Mouse (Mus musculus) lung, postnatal 0 days (tissue): ENCODE measurements around the gene Fkbp8. TPM values are rescaled to one million over a fixed set of nuclear protein-coding genes. Genes with fewer than 3 reads are reported as not detected.

Experiments used
- ATAC-seq: fragments of 200-750 bp; cut with Nextera tagmentation; 2 replicates; pipeline ENCODE4 v1.8.0; 2017; ENCODE audit warnings: moderate library complexity
- DNase-seq: peaks from one replicate; pipeline ENCODE4 v3.0.0-alpha.2; 2016; ENCODE audit warnings: low spot score
- H3K27ac ChIP-seq: fragments of 300-500 bp; sonication (generic); 2 replicates; pipeline ENCODE4 v1.5.1; 2014; ENCODE audit warnings: antibody characterized with exemption, mild to moderate bottlenecking, low read length, mixed read lengths
- H3K27me3 ChIP-seq: fragments of 300-500 bp; sonication (generic); replicated peaks from 2 replicates; pipeline ENCODE4 v1.6.1; 2014; ENCODE audit warnings: low read length, mixed read lengths; ENCODE audit not compliant: insufficient read depth
- H3K36me3 ChIP-seq: fragments of 300-500 bp; sonication (generic); 2 replicates; pipeline ENCODE4 v1.6.1; 2014; ENCODE audit warnings: low read length, mixed read lengths; ENCODE audit not compliant: insufficient read depth
- H3K4me1 ChIP-seq: fragments of 300-500 bp; sonication (generic); 2 replicates; pipeline ENCODE4 v1.6.1; 2014; ENCODE audit warnings: antibody characterized with exemption, low read depth, low read length, mixed read lengths; ENCODE audit not compliant: insufficient read depth
- H3K4me2 ChIP-seq: fragments of 300-500 bp; sonication (generic); replicated peaks from 2 replicates; pipeline ENCODE4 v1.6.1; 2014; ENCODE audit warnings: low read depth, mild to moderate bottlenecking, low read length, moderate library complexity, mixed read lengths
- H3K4me3 ChIP-seq: fragments of 300-500 bp; sonication (generic); 2 replicates; pipeline ENCODE4 v1.5.1; 2014; ENCODE audit warnings: low read depth, low read length
- H3K9ac ChIP-seq: fragments of 300-500 bp; sonication (generic); replicated peaks from 2 replicates; pipeline ENCODE4 v1.6.1; 2014; ENCODE audit warnings: low read depth, mild to moderate bottlenecking
- H3K9me3 ChIP-seq: fragments of 300-500 bp; sonication (generic); 2 replicates; pipeline ENCODE4 v1.6.1; 2016; ENCODE audit warnings: low read length, mixed read lengths
- CTCF ChIP-seq: IDR thresholded peaks from 2 replicates; pipeline ENCODE4 v1.5.1; 2016; ENCODE audit warnings: antibody characterized with exemption, mild to moderate bottlenecking
- EP300 ChIP-seq: IDR thresholded peaks from 2 replicates; pipeline ENCODE4 v1.6.1; 2016; ENCODE audit warnings: antibody characterized with exemption, mild to moderate bottlenecking, control low read depth
- WGBS: fragments of 180-500 bp; shearing (Covaris S2); extraction: QIAGEN DNeasy Blood & Tissue Kit; methylation state at CpG from one replicate; pipeline ENCODE4 v1.1.7; 2014; 5-methylcytosine and 5-hydroxymethylcytosine counted together
- polyA plus RNA-seq: library from polyadenylated mRNA; unstranded; fragments of >200 nt; fragmentation: Nextera tagmentation; extraction: Ambion mirVana; gene quantifications from 2 replicates; pipeline ENCODE4 v1.2.1, GENCODE M21; 2015

Gene Fkbp8
- polyA plus RNA-seq, 1 experiment from 2014 or later: 222 TPM

DNA sequence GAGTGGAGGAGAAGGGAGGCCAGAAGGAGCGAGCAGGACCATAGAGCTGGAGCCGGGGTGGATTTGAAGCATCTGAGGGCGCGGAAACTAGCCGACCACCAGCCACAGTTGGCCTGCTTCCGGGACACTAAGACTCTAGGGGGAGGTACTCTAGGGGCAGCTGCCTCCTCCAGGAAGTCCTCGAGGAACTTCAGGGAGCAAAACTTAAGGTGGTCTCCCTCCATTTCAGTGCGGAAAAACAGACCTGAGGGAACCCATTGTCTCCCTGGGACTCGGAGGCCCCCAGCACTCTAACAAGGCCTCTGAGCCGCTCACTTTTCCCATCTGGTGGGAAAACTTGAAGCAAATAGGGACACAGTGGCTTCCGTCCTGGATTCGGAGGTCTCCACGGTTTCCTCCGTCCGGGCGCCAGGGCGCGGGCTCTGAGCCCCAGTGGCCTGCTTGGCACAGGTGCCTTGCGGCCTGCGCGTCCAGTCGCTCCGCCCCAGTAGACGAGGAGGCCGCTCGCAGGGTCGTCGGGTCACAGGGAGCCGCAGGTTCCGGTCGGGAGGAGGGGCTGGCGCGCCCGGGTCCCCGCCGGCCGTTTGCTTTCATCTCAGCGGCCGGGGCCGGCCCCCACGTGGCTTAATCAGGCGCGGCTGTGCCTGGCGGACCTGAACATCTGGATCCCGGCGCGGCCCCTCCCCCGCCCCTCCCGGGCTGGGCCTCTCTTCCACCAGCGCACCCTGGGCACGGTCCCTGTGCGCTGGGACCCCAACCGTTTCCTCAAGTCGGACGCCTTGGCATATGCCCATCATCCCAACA lies 39.3 kb upstream of the Fkbp8 start:
- Histone ChIP-seq H3K36me3 (no peaks in the 10 kb centered on the region), H3K4me2 (peak overlapping the region; percentile 44), H3K4me1 (peaks cover 16% of the 10 kb centered on the region), H3K9ac (no peak overlapping the region), H3K9me3 (no peaks in the 10 kb centered on the region), H3K27me3 (peaks cover 41% of the 10 kb centered on the region), H3K27ac (peak overlapping the region; percentile 88), H3K4me3 (peak overlapping the region; percentile 15; the same call in 1 of the 2 replicates)
- TF ChIP-seq EP300: no peak
- TF ChIP-seq CTCF: no peak
- 4% methylated on average over 50 of the region's 55 CpGs for WGBS
- ATAC-seq (peak; percentile 46), DNase-seq (peak; percentile 51)

DNA sequence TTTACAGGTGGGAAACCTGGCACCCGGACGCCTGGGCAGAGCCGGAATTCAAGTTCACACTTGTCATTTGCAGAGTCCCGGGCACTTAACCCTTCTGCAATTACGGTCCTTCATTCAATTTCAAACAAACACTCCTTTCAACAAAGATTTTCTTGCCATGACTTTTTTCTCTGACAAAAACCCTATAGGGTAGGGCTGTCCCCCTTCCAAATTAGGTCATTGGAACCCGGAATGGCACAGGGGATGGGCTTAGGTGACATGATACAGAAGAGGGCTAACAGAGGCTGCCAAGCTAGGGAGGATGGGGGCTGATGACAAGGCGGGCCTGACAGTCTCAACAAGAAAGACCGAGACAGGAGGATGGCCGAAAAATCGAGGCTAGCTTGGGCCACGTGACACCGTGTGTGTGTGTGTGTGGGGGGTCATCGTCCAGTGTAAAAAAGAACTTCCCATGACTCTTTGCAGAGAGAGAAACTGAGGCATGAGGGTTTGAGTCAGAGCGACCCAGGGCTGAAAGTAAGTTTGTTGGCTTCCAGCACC lies 38.5 kb upstream of the Fkbp8 start:
- no peak for ATAC-seq
- no peak for TF ChIP-seq CTCF
- TF ChIP-seq EP300: no peak

DNA sequence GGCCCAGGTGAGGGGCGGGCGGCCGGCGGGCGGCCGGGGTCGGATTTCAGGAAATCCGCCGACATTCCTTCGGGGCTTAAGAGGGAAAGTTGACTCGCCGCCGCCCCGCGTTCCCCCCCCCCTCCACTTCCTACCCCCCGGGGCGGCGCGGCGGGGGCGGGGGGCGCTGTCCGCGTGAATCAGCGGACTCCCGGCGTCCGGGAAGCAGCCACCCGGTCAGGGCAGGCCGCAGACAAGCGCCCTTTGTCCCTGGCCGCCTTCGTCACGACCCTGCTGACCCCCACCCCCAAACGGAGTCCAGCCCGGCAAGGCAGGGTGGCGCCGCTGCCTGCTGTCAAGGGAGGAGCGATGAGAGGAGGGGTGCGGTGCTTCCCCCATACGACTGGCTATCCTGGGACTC lies 37.9 kb upstream of the Fkbp8 start:
- Histone ChIP-seq H3K27ac (peak overlapping the region; percentile 88), H3K4me3 (peak overlapping the region; percentile 29), H3K4me2 (peak overlapping the region; percentile 60), H3K36me3 (no peaks in the 10 kb centered on the region), H3K4me1 (peaks cover 23% of the 10 kb centered on the region), H3K9ac (0 out of 2 replicates have a peak overlapping the region, but pooled peaks have one; percentile 12), H3K9me3 (no peaks in the 10 kb centered on the region), H3K27me3 (peaks cover 53% of the 10 kb centered on the region)
- DNase-seq (no peak), ATAC-seq (peak; percentile 18; the same call in 1 of the 2 replicates)
- WGBS: under 1% methylated on average over 24 of the region's 41 CpGs
- TF ChIP-seq EP300 (no peak), CTCF (no peak)

More for the DNA sequence above, 38.5 kb upstream of the Fkbp8 start:
- peaks cover 23% of the 10 kb centered on the region for H3K4me1 ChIP-seq
- H3K4me3 ChIP-seq: peak overlapping the region; percentile 29
- DNase-seq: no peak
- no peaks in the 10 kb centered on the region for H3K9me3 ChIP-seq
- no peaks in the 10 kb centered on the region for H3K36me3 ChIP-seq
- no peak overlapping the region for H3K9ac ChIP-seq
- H3K27ac ChIP-seq: peak overlapping the region; percentile 88
- 2% methylated on average over 14 of the region's 14 CpGs for WGBS
- peak overlapping the region; percentile 60 for H3K4me2 ChIP-seq
- peaks cover 49% of the 10 kb centered on the region for H3K27me3 ChIP-seq

DNA sequence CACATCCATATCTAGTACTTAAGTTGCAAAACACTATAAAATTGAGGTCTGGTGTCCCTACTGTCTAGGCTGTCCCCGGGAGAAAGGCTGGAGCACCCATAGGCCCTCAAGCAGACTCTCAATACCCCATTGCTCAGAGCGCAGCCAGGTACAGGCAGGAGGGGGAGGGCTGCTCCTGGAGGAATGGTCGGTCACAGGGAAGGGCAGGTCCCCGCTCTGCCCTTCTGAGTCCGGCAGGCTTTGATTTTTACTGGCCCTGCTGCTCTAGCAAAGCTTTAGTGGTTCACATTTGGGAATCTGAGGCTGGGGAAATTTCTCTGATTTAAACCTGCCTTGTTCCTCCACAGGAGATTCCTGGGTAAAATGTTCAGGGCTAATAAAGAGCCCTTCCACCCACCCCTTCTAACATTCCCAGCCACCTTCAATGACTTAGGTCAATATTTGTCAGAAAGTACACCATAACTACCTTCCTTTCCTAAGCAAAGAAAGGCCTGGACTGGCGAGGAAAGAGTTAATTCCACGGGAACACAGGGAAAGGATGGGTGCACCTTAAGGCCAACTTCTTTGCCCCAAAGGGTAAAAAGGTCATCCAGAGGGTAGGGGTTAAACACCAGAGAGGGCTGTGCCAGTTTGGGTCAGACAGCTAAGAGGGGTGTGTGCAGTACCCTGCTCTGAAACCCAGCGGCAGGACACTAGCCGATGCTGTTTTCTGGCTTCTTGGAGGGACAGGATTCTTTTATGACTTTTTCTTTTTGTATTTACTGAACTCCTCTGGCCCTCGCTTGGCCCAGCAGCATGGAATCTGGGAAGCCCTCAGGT lies 37.3 kb upstream of the Fkbp8 start:
- H3K4me1 ChIP-seq: peaks cover 23% of the 10 kb centered on the region
- H3K9me3 ChIP-seq: no peaks in the 10 kb centered on the region
- peak overlapping the region; percentile 82 for H3K4me2 ChIP-seq
- H3K27ac ChIP-seq: peak overlapping the region; percentile 88
- 19% methylated on average over 10 of the region's 10 CpGs for WGBS
- H3K4me3 ChIP-seq: peak overlapping the region; percentile 29; the same call in 1 of the 2 replicates
- ATAC-seq (peak; percentile 50), DNase-seq (peak; percentile 75)
- peaks cover 56% of the 10 kb centered on the region for H3K27me3 ChIP-seq
- no peak overlapping the region for H3K9ac ChIP-seq
- no peaks in the 10 kb centered on the region for H3K36me3 ChIP-seq
- TF ChIP-seq CTCF (no peak), EP300 (peak; percentile 64)

DNA sequence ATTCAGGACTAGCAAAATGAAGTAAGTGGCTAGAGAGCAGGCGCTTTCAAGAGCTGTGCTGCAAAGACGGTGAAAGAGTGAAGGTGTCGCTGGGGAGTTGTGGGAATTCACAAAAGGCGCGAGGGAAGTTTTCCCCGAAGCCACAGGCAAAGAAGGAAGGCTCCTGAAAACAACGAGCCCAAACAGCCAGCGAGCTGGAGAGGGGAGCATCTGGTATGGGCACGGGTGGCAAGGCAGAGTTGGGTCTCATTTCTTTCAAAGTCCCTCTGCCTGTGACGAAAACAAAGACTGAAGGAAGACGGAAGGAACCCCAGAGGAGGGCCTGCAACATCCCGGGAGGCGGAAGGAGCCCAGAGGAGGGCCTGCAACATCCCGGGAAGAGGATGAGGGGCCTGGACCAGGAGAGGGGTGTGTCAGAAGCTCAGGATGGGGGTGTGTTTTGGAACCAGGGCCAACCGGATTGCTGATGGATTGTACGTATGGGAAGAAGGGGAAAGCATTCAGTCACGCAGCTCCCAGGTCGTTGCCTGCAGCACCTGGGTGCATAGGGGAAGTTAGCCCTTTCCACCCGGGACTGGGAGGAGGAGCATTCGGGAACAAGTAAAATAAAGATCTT lies 36.5 kb upstream of the Fkbp8 start:
- DNase-seq: peak; percentile 45
- peak overlapping the region; percentile 82; the same call in 1 of the 2 replicates for H3K4me2 ChIP-seq
- no peak for TF ChIP-seq EP300
- no peak for TF ChIP-seq CTCF
- H3K9ac ChIP-seq: no peak overlapping the region
- peaks cover 28% of the 10 kb centered on the region for H3K4me1 ChIP-seq
- no peak for ATAC-seq
- H3K9me3 ChIP-seq: no peaks in the 10 kb centered on the region
- H3K27me3 ChIP-seq: peaks cover 51% of the 10 kb centered on the region
- H3K27ac ChIP-seq: peak overlapping the region; percentile 57
- 5% methylated on average over 20 of the region's 20 CpGs for WGBS
- no peak overlapping the region for H3K4me3 ChIP-seq
- H3K36me3 ChIP-seq: no peaks in the 10 kb centered on the region
